Mouse (Mus musculus) neural tube, embryonic 13.5 days (tissue): ENCODE measurements at regions not wholly inside any gene's neighbourhood (a gene's known extent, or its start where the extent isn't known, plus 50 kb on each side); places are given as distances from the start of the nearest gene placed in this dataset.

Experiments used
- ATAC-seq: fragments of 200-750 bp; cut with Nextera tagmentation; 2 replicates; pipeline ENCODE4 v1.8.0; 2017; ENCODE audit warnings: low read depth, mild to moderate bottlenecking, moderate TSS enrichment, moderate library complexity
- H3K27ac ChIP-seq: fragments of 300-500 bp; sonication (generic); replicated peaks from 2 replicates; pipeline ENCODE4 v1.5.1; 2015; ENCODE audit warnings: moderate library complexity, mild to moderate bottlenecking, inconsistent platforms
- H3K27me3 ChIP-seq: fragments of 300-500 bp; sonication (generic); 2 replicates; pipeline ENCODE4 v1.6.1; 2015; ENCODE audit warnings: mild to moderate bottlenecking, inconsistent platforms
- H3K36me3 ChIP-seq: fragments of 300-500 bp; sonication (generic); 2 replicates; pipeline ENCODE4 v1.6.1; 2015; ENCODE audit warnings: mild to moderate bottlenecking, inconsistent platforms
- H3K4me1 ChIP-seq: fragments of 300-500 bp; sonication (generic); replicated peaks from 2 replicates; pipeline ENCODE4 v1.6.1; 2015; ENCODE audit warnings: inconsistent platforms
- H3K4me2 ChIP-seq: fragments of 300-500 bp; sonication (generic); 2 replicates; pipeline ENCODE4 v1.6.1; 2015; ENCODE audit warnings: inconsistent platforms, mild to moderate bottlenecking, moderate library complexity
- H3K4me3 ChIP-seq: fragments of 300-500 bp; sonication (generic); 2 replicates; pipeline ENCODE4 v1.5.1; 2015; ENCODE audit warnings: mild to moderate bottlenecking, inconsistent platforms
- H3K9ac ChIP-seq: fragments of 300-500 bp; sonication (generic); 2 replicates; pipeline ENCODE4 v1.6.1; 2015; ENCODE audit warnings: moderate library complexity, mild to moderate bottlenecking, inconsistent platforms
- H3K9me3 ChIP-seq: fragments of 300-500 bp; sonication (generic); 2 replicates; pipeline ENCODE4 v1.6.1; 2016; ENCODE audit warnings: inconsistent platforms
- WGBS: fragments of 180-500 bp; shearing (Covaris S2); methylation state at CpG from one replicate; pipeline ENCODE4 v1.1.7; 2015; 5-methylcytosine and 5-hydroxymethylcytosine counted together

DNA sequence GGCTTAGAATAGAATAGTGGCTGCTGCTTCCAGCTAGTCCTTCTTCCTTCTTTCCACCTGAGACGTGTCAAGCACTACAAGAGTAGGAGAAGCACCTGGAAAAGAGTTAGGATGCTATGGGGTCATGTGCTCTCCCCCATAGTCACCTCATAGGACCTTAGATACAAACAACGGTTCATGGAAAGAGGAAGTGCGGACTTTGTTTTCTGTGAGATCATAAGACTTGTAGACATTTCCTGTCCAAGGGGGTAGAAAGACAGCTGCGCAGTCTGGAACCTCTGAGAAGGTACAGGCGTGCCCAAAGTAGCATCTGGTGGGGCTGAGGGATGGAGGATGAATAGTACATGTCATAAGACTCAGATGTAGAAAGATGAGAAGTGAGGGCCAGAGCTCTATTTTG lies 125.6 kb upstream of the Fbxo11 start:
- Histone ChIP-seq H3K4me1 (no peaks in the 10 kb centered on the region), H3K27me3 (no peaks in the 10 kb centered on the region), H3K4me3 (no peak overlapping the region), H3K9me3 (no peaks in the 10 kb centered on the region), H3K9ac (no peak overlapping the region), H3K36me3 (no peaks in the 10 kb centered on the region), H3K4me2 (no peak overlapping the region), H3K27ac (no peak overlapping the region)
- no peak for ATAC-seq
- 90% methylated on average over 5 of the region's 5 CpGs for WGBS

DNA sequence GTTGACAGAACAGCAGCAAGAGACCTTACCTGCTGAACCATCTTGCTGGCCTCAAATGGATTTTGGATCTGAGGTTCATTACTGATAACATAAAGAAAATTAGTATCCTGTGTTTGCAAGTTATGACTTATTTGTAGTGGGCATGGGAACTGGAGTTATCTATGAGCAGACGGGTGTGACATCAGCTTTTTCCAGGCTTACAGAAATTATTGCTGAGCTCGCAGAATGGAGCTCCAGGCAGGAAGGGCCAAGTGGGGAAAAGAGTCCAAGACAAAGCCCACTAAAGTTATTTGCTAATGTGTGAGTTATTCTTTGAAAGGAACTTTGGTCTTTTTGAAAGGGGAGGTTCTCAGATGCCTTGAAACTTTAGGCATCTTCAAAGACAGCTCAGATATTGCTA lies 126.4 kb upstream of the Fbxo11 start:
- Histone ChIP-seq H3K9ac (no peak overlapping the region), H3K27me3 (no peaks in the 10 kb centered on the region), H3K4me2 (no peak overlapping the region), H3K36me3 (no peaks in the 10 kb centered on the region), H3K4me3 (no peak overlapping the region), H3K4me1 (0 out of 2 replicates have a peak, but pooled peaks cover under 1% of the 10 kb centered on the region), H3K27ac (no peak overlapping the region), H3K9me3 (no peaks in the 10 kb centered on the region)
- 91% methylated on average over 2 of the region's 2 CpGs for WGBS
- ATAC-seq, result no peak

DNA sequence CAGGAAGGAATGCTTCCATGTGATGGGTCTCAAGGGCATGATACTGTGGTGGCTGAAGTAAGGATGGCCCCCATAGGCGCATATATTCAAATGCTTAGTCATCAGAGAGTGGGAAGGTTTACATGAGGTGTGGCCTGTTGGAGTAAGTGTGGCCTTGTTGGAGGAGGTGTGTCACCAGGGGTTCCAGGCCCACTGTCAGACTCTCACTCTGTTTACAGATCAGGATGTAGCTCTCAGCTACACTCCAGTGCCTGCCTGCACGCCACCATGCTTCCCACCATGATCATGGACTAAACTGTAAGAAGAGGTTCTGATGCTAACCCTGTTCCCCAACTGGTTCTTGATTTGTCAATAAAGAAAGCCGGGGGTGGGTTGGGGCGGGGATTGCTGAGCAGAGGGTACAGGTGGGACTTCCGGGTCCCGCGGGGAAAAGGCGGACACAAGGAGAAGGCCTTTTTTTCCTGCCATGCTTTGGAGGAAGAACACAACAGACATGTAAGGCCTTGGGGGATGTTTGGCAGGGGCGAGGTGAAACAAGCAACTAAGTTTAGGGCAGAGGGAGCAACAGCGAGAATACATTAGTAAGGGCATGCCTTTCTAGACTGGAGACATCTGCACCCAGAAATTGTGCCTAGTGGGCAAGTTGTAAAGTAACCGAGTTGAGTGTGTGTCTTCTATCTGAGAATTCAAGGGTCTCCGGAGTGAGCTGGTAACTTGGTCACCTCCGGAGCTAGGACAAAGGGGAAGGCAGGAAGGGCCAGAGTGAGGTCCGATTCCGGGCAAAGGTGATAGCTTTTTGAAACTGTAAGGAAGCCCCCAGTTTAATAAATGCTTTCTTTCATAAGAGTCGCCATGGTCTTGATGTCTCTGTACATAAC lies 127.1 kb upstream of the Fbxo11 start:
- no peaks in the 10 kb centered on the region for H3K27me3 ChIP-seq
- ATAC-seq, result no peak
- no peak overlapping the region for H3K27ac ChIP-seq
- H3K4me1 ChIP-seq, result 0 out of 2 replicates have a peak, but pooled peaks cover 3% of the 10 kb centered on the region
- no peak overlapping the region for H3K9ac ChIP-seq
- H3K36me3 ChIP-seq, result no peaks in the 10 kb centered on the region
- 92% methylated on average over 16 of the region's 16 CpGs for WGBS
- no peak overlapping the region for H3K4me2 ChIP-seq
- no peak overlapping the region for H3K4me3 ChIP-seq
- H3K9me3 ChIP-seq, result no peaks in the 10 kb centered on the region

DNA sequence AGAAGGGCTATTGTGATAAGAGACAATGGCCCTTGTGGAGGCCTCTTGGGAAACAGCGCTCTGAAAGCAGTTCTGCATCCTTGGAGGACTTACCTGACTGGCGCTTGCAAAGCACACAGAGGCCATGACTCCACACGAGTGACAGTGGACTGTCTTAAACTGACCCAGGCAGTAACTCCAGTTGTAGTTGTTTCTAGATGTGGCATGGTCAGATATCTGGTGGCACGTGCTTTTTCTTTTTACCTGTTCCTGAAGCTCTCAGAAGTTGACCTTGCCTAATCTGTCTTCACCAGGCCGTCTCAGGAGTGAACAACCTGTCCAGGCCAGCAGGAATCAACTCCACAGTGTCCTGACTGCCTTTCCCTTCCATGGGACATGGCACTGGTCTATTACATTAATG lies 129.6 kb upstream of the Fbxo11 start:
- H3K4me2 ChIP-seq, result no peak overlapping the region
- no peak overlapping the region for H3K27ac ChIP-seq
- H3K9me3 ChIP-seq, result no peaks in the 10 kb centered on the region
- H3K27me3 ChIP-seq, result no peaks in the 10 kb centered on the region
- no peaks in the 10 kb centered on the region for H3K36me3 ChIP-seq
- WGBS, result 92% methylated on average over 5 of the region's 5 CpGs
- H3K9ac ChIP-seq, result no peak overlapping the region
- no peak overlapping the region for H3K4me3 ChIP-seq
- ATAC-seq, result no peak
- 0 out of 2 replicates have a peak, but pooled peaks cover 3% of the 10 kb centered on the region for H3K4me1 ChIP-seq

DNA sequence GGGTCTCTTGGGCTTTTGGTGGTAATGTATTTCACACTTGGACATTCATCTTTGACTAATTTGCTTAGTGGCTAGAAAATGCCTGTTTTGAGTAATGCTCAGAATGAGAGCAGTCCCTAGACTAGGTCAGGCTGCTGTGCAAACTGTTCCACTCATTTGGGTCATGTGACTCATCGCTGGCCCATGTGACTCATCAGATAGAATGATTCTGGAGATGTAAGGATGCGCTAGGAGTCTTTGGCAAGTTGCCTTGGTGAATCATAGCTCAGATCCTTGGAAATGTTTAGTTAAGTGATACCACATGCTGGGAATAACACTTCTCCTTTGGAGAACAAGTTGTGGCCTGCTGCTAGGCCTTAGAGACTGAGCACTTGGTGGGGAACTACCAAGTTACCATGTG lies 130.2 kb upstream of the Fbxo11 start:
- H3K36me3 ChIP-seq, result no peaks in the 10 kb centered on the region
- ATAC-seq, result no peak
- WGBS, result 97% methylated on average over 2 of the region's 2 CpGs

DNA sequence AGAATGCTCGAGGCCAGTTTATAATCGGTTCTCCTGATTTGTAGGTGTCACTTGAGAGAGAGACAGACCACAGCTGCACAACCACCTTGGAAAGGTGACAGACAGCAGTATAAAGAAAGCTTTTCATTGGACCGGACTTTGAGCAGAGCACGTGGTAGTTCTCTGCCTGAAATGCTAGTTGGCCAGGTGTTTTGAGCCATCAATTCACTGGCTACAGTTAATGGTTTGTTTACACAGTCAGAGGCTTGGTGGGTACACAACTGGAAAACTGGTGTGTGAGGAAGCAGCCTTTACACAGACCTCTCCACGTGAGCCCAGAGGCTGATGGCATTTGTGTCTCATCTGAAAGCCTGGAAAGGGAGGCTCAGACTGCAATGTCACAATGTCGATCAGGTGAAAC lies 130.8 kb upstream of the Fbxo11 start:
- Histone ChIP-seq H3K4me2 (no peak overlapping the region), H3K9me3 (no peaks in the 10 kb centered on the region), H3K36me3 (no peaks in the 10 kb centered on the region), H3K4me1 (0 out of 2 replicates have a peak, but pooled peaks cover 3% of the 10 kb centered on the region), H3K9ac (no peak overlapping the region), H3K27ac (peak overlapping the region; percentile 52), H3K27me3 (no peaks in the 10 kb centered on the region), H3K4me3 (no peak overlapping the region)
- no peak for ATAC-seq
- 67% methylated on average over 6 of the region's 6 CpGs for WGBS

More for the DNA sequence above, 130.2 kb upstream of the Fbxo11 start:
- H3K4me1 ChIP-seq, result 0 out of 2 replicates have a peak, but pooled peaks cover 3% of the 10 kb centered on the region
- no peak overlapping the region for H3K27ac ChIP-seq
- H3K9me3 ChIP-seq, result no peaks in the 10 kb centered on the region
- no peak overlapping the region for H3K4me2 ChIP-seq
- H3K9ac ChIP-seq, result no peak overlapping the region
- no peak overlapping the region for H3K4me3 ChIP-seq
- no peaks in the 10 kb centered on the region for H3K27me3 ChIP-seq

DNA sequence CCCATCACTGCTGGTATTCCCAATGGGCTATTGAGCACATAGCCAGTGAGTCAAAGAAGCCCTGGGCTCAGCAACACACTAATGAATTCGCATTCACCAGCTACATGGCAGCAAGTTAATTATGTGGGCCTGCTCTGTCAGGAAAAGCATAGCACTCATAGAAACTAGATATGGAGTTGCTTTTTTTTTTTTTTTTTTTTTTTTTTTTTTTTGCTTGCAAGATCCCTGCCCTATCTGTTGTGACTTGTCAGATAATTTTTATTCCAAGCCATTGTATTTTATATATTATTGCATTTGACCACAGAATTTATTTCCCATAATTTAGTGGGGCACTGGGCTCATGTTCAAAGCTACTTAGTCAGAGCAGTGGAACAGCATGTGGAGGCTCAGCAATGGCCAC lies 131.2 kb upstream of the Fbxo11 start:
- Histone ChIP-seq H3K4me1 (0 out of 2 replicates have a peak, but pooled peaks cover 3% of the 10 kb centered on the region), H3K9me3 (no peaks in the 10 kb centered on the region), H3K9ac (no peak overlapping the region), H3K4me3 (no peak overlapping the region), H3K4me2 (no peak overlapping the region), H3K27me3 (no peaks in the 10 kb centered on the region), H3K27ac (peak overlapping the region; percentile 52), H3K36me3 (no peaks in the 10 kb centered on the region)
- WGBS, result 59% methylated on average over 1 of the region's 1 CpGs
- ATAC-seq, result peak; percentile 69

DNA sequence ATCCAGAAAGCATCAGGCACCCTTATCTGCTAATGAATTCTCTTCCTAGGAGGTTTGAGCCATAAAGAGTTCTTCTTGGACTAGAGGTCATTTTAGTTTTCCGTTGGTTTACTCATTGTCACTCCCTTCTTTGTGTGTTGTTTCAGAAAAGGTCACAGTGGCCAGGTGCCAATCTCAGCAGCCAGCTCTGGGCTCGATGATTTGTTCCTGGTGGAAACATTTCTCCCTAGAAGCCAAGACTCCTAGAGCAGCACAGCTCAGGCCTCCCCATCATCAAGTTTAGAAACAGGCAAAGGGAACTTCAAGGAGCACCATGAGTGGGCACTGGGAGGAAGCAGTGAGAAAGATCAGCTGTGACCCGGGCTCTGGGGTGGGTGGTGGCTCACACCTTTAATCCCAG lies 132.3 kb upstream of the Fbxo11 start:
- H3K9ac ChIP-seq, result no peak overlapping the region
- H3K9me3 ChIP-seq, result no peaks in the 10 kb centered on the region
- H3K4me2 ChIP-seq, result no peak overlapping the region
- no peaks in the 10 kb centered on the region for H3K27me3 ChIP-seq
- no peak overlapping the region for H3K4me3 ChIP-seq
- ATAC-seq, result no peak
- H3K36me3 ChIP-seq, result no peaks in the 10 kb centered on the region
- 57% methylated on average over 3 of the region's 3 CpGs for WGBS
- H3K4me1 ChIP-seq, result 0 out of 2 replicates have a peak, but pooled peaks cover 3% of the 10 kb centered on the region
- no peak overlapping the region for H3K27ac ChIP-seq

DNA sequence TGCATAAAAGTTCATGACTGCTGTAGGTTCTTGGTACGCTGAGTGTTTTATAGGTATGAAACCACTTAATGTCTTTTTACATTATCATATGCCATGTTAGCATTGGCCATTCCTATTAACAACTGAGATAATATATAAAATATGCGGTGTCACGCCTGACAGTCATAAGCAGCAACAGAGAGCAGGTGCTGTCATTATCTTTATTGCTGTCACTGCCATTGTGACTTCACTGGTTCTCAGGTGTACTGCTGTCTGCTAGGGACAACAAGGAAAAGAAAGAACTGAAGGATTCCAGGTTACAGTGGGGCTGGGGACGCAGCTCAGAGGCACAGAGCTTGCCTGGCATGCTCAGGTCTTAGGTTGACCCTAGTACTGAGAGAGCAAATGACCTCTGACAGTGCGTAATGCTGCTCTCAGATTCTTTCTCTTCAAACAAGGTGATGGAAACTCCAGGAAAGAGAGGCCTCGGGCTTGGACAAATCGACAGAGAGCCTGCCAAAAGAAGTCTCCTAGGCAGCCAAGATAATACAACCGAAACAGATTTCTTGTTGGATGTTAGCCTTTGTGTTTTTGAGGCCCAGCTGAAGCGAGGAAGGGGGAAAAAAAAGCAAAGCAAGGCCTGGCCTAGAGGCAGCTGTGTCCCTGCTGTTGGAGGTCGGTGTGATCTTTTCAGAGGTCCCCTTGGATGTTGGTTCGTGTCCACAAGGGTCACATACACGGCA lies 136.3 kb upstream of the Fbxo11 start:
- Histone ChIP-seq H3K27ac (no peak overlapping the region), H3K9me3 (peaks cover 5% of the 10 kb centered on the region; the same call in 1 of the 2 replicates), H3K9ac (no peak overlapping the region), H3K27me3 (no peaks in the 10 kb centered on the region), H3K4me2 (no peak overlapping the region), H3K36me3 (no peaks in the 10 kb centered on the region), H3K4me3 (no peak overlapping the region), H3K4me1 (0 out of 2 replicates have a peak, but pooled peaks cover 2% of the 10 kb centered on the region)
- ATAC-seq, result no peak
- 76% methylated on average over 12 of the region's 12 CpGs for WGBS

DNA sequence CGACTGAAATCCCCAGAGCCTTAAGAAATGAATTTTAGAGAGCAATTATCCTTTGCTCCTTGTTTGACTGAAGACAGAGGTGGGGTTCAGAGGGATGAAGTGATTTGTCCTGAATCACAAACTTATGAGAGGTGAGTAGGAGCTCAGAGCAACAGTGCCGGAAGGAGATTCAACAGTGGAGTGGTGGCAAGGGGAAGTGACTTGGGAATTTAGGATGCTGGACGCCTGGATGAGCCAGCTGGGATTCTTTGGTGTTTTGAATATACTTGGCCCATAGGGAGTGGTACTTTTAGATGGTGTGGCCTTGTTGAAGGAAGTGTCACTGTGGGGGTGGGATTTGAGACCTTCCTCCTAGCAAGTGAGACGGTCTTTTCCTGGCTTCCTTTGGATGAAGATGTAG lies 137.1 kb upstream of the Fbxo11 start:
- WGBS, result 89% methylated on average over 4 of the region's 4 CpGs
- no peaks in the 10 kb centered on the region for H3K27me3 ChIP-seq
- no peak overlapping the region for H3K4me2 ChIP-seq
- H3K36me3 ChIP-seq, result no peaks in the 10 kb centered on the region
- ATAC-seq, result no peak
- no peaks in the 10 kb centered on the region for H3K4me1 ChIP-seq
- no peak overlapping the region for H3K4me3 ChIP-seq
- peaks cover 5% of the 10 kb centered on the region; the same call in 1 of the 2 replicates for H3K9me3 ChIP-seq
- H3K27ac ChIP-seq, result no peak overlapping the region
- no peak overlapping the region for H3K9ac ChIP-seq

DNA sequence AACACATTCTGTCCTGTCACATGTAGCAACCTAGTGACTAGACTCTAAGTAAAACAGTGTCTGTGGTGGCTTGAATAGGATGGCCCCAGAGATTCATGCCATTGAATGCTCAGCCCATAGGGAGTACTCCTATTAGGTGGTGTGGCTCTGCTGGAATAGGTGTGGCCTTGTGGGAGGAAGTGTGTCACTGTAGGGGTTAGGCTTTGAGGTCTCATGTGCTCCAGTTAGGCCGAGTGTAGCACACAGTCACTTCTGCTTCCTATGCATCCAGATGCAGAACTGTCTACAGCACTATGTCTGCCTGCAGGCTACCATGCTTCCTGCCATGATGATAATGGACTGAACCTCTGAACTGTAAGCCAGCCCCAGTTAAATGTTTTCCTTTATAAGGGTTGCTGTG lies 144.5 kb upstream of the Fbxo11 start:
- no peak overlapping the region for H3K4me2 ChIP-seq
- no peak overlapping the region for H3K27ac ChIP-seq
- WGBS, result 86% methylated on average over 1 of the region's 1 CpGs
- H3K4me3 ChIP-seq, result no peak overlapping the region
- no peaks in the 10 kb centered on the region for H3K27me3 ChIP-seq
- ATAC-seq, result no peak
- H3K4me1 ChIP-seq, result no peaks in the 10 kb centered on the region
- no peaks in the 10 kb centered on the region for H3K9me3 ChIP-seq
- no peak overlapping the region for H3K9ac ChIP-seq
- H3K36me3 ChIP-seq, result no peaks in the 10 kb centered on the region

DNA sequence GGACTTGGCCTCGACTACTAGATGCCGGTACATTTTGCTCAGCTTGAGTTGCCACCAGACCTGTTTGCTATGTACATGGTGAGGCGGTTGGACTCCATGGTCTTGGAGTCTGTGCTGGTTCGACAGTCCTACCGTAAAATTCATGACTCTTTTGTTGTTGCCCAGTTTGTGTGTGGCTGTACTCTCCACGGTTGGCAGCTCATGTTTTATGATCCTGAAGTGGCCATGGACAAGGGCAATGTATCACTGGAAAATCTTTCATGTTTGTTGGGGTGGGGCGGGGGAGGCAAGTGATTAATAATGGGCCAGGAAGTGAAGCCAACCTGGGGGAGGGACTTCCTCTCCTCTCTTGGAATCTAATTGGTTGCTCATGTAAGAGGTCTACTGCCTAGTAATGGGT lies 147.0 kb upstream of the Fbxo11 start:
- Histone ChIP-seq H3K9me3 (no peaks in the 10 kb centered on the region), H3K27me3 (no peaks in the 10 kb centered on the region), H3K4me2 (no peak overlapping the region), H3K4me3 (no peak overlapping the region), H3K27ac (no peak overlapping the region), H3K36me3 (no peaks in the 10 kb centered on the region), H3K9ac (no peak overlapping the region), H3K4me1 (no peaks in the 10 kb centered on the region)
- no peak for ATAC-seq
- 67% methylated on average over 7 of the region's 7 CpGs for WGBS
